Mouse (Mus musculus) liver, adult 2 months (tissue): ENCODE data around the gene Oaz1.

Source experiments
- CTCF ChIP-seq: fragments of 200-500 bp; IDR thresholded peaks from 2 replicates; pipeline ENCODE4 v1.5.1; 2011; ENCODE audit warnings: low read depth, low read length, control low read depth
- POLR2A ChIP-seq: fragments of 200-500 bp; IDR thresholded peaks from 2 replicates; pipeline ENCODE4 v1.6.1; 2011; ENCODE audit warnings: low read length, control low read depth; ENCODE audit not compliant: insufficient read depth; ENCODE audit errors: extremely low read depth

- TF ChIP-seq CTCF (no peak), POLR2A (no peak)
Measured at GRCm38 (mm10) chr10:80793803-80794202, 32.7 kb upstream of the Oaz1 start.
